Mouse (Mus musculus) hindbrain, postnatal 0 days (tissue): ENCODE results near the gene Ttll13. TPM values are rescaled to one million over a fixed set of nuclear protein-coding genes. Genes with fewer than 3 reads are reported as not detected.

Experiments used
- ATAC-seq: fragments of 200-750 bp; cut with Nextera tagmentation; 2 replicates; pipeline ENCODE4 v1.8.0; 2017; ENCODE audit warnings: mild to moderate bottlenecking, moderate TSS enrichment, moderate library complexity
- DNase-seq: peaks from one replicate; pipeline ENCODE4 v3.0.0-alpha.2; 2015; ENCODE audit warnings: low spot score
- H3K27ac ChIP-seq: fragments of 300-500 bp; sonication (generic); 2 replicates; pipeline ENCODE4 v1.5.1; 2014; ENCODE audit warnings: mild to moderate bottlenecking
- H3K27me3 ChIP-seq: fragments of 300-500 bp; sonication (generic); 2 replicates; pipeline ENCODE4 v1.6.1; 2014; ENCODE audit warnings: low read length, mixed read lengths; ENCODE audit not compliant: insufficient read depth
- H3K36me3 ChIP-seq: fragments of 300-500 bp; sonication (generic); 2 replicates; pipeline ENCODE4 v1.6.1; 2014; ENCODE audit warnings: low read length, mixed read lengths; ENCODE audit not compliant: insufficient read depth
- H3K4me1 ChIP-seq: fragments of 300-500 bp; sonication (generic); 2 replicates; pipeline ENCODE4 v1.6.1; 2014; ENCODE audit warnings: antibody characterized with exemption, low read length, mixed read lengths; ENCODE audit not compliant: insufficient read depth
- H3K4me2 ChIP-seq: fragments of 300-500 bp; sonication (generic); 2 replicates; pipeline ENCODE4 v1.6.1; 2014; ENCODE audit warnings: low read depth, mild to moderate bottlenecking, low read length, moderate library complexity, mixed read lengths
- H3K4me3 ChIP-seq: fragments of 300-500 bp; sonication (generic); 2 replicates; pipeline ENCODE4 v1.5.1; 2014; ENCODE audit warnings: low read length
- H3K9ac ChIP-seq: fragments of 300-500 bp; sonication (generic); replicated peaks from 2 replicates; pipeline ENCODE4 v1.6.1; 2014; ENCODE audit warnings: mild to moderate bottlenecking, low read length, moderate library complexity, mixed read lengths
- H3K9me3 ChIP-seq: fragments of 300-500 bp; sonication (generic); 2 replicates; pipeline ENCODE4 v1.6.1; 2016; ENCODE audit warnings: low read length, mixed read lengths
- CTCF ChIP-seq: IDR thresholded peaks from 2 replicates; pipeline ENCODE4 v1.5.1; 2016; ENCODE audit warnings: antibody characterized with exemption, control low read depth, low read depth
- WGBS: fragments of 180-500 bp; shearing (Covaris S2); extraction: QIAGEN DNeasy Blood & Tissue Kit; methylation state at CpG from one replicate; pipeline ENCODE4 v1.1.7; 2014; 5-methylcytosine and 5-hydroxymethylcytosine counted together
- polyA plus RNA-seq: library from polyadenylated mRNA; unstranded; fragments of >200 nt; fragmentation: Nextera tagmentation; extraction: Ambion mirVana; gene quantifications from 2 replicates; pipeline ENCODE4 v1.2.1, GENCODE M21; 2015
- total RNA-seq: library from RNA; depleted of rRNA; stranded (reverse); fragments of >200 nt; gene quantifications from 2 replicates; pipeline ENCODE4 v1.2.3, GENCODE M21; 2014; rRNA removed

The Ttll13 gene
- total RNA-seq: 0.61 and 0.73 TPM in 2 replicates
- 1.8 and 2.7 TPM in 2 replicates for polyA plus RNA-seq

GRCm38 (mm10) chr7:80246148-80246721 lies at the start of gene Ttll13:
Gene Ttll13, plus strand, starts transcription at chr7:80246376.
- peak within 1 kb of the TSS; percentile 56 for H3K4me3 ChIP-seq
- no peaks in the 10 kb centered on the region for H3K36me3 ChIP-seq
- H3K27me3 ChIP-seq: no peaks in the 10 kb centered on the region
- TF ChIP-seq CTCF: peak; percentile 69
- no peaks in the 10 kb centered on the region for H3K4me1 ChIP-seq
- DNase-seq (peak; percentile 99), ATAC-seq (peak; percentile 99)
- peak within 1 kb of the TSS; percentile 83 for H3K27ac ChIP-seq
- H3K9ac ChIP-seq: peak within 1 kb of the TSS; percentile 62
- H3K9me3 ChIP-seq: no peaks in the 10 kb centered on the region
- H3K4me2 ChIP-seq: peak within 1 kb of the TSS; percentile 65
- under 1% methylated on average over 43 of the region's 48 CpGs for WGBS

- peak; percentile 42 for DNase-seq
- no peak for ATAC-seq
Measured at GRCm38 (mm10) chr7:80197371-80197770, 48.8 kb upstream of the Ttll13 start.

GRCm38 (mm10) chr7:80197941-80198778 lies 48.0 kb upstream of the Ttll13 start:
- peak; percentile 89 for DNase-seq
- 2% methylated on average over 60 of the region's 74 CpGs for WGBS
- ATAC-seq: peak; percentile 88
- Histone ChIP-seq H3K27me3 (no peaks in the 10 kb centered on the region), H3K4me1 (peaks cover 38% of the 10 kb centered on the region), H3K4me2 (peak overlapping the region; percentile 77), H3K9me3 (no peaks in the 10 kb centered on the region), H3K27ac (peak overlapping the region; percentile 95), H3K36me3 (no peaks in the 10 kb centered on the region), H3K9ac (peak overlapping the region; percentile 81), H3K4me3 (peak overlapping the region; percentile 72)
- TF ChIP-seq CTCF: no peak

More at GRCm38 (mm10) chr7:80197371-80197770, 48.8 kb upstream of the Ttll13 start:
- no peaks in the 10 kb centered on the region for H3K36me3 ChIP-seq
- peak overlapping the region; percentile 77 for H3K4me2 ChIP-seq
- no peaks in the 10 kb centered on the region for H3K9me3 ChIP-seq
- H3K9ac ChIP-seq: peak overlapping the region; percentile 81; the same call in 1 of the 2 replicates
- no peaks in the 10 kb centered on the region for H3K27me3 ChIP-seq
- 5% methylated on average over 4 of the region's 4 CpGs for WGBS
- H3K4me3 ChIP-seq: peak overlapping the region; percentile 72
- H3K4me1 ChIP-seq: peaks cover 37% of the 10 kb centered on the region
- peak overlapping the region; percentile 95 for H3K27ac ChIP-seq
- peak; percentile 43 for TF ChIP-seq CTCF

- Histone ChIP-seq H3K9ac (peak overlapping the region; percentile 81), H3K4me1 (peaks cover 42% of the 10 kb centered on the region), H3K9me3 (no peaks in the 10 kb centered on the region), H3K27ac (peak overlapping the region; percentile 95), H3K27me3 (no peaks in the 10 kb centered on the region), H3K4me2 (peak overlapping the region; percentile 77), H3K4me3 (peak overlapping the region; percentile 72), H3K36me3 (no peaks in the 10 kb centered on the region)
- TF ChIP-seq CTCF: no peak
- DNase-seq: peak; percentile 47
- no peak for ATAC-seq
- under 1% methylated on average over 11 of the region's 11 CpGs for WGBS
Measured at GRCm38 (mm10) chr7:80198863-80199262, 47.3 kb upstream of the Ttll13 start.

- Histone ChIP-seq H3K9me3 (no peaks in the 10 kb centered on the region), H3K27me3 (no peaks in the 10 kb centered on the region), H3K4me3 (peak overlapping the region; percentile 72), H3K9ac (peak overlapping the region; percentile 81), H3K4me1 (peaks cover 42% of the 10 kb centered on the region), H3K36me3 (no peaks in the 10 kb centered on the region), H3K4me2 (peak overlapping the region; percentile 77), H3K27ac (peak overlapping the region; percentile 95)
- TF ChIP-seq CTCF: no peak
- WGBS: 26% methylated on average over 6 of the region's 6 CpGs
- no peak for ATAC-seq
- no peak for DNase-seq
Measured at GRCm38 (mm10) chr7:80199286-80199685, 46.9 kb upstream of the Ttll13 start.

GRCm38 (mm10) chr7:80199851-80200587 lies 46.2 kb upstream of the Ttll13 start:
- Histone ChIP-seq H3K27ac (no peak overlapping the region), H3K27me3 (no peaks in the 10 kb centered on the region), H3K4me2 (peak overlapping the region; percentile 77), H3K4me1 (peaks cover 42% of the 10 kb centered on the region), H3K9ac (peak overlapping the region; percentile 81; the same call in 1 of the 2 replicates), H3K9me3 (no peaks in the 10 kb centered on the region), H3K36me3 (no peaks in the 10 kb centered on the region), H3K4me3 (peak overlapping the region; percentile 72)
- ATAC-seq (no peak), DNase-seq (no peak)
- no peak for TF ChIP-seq CTCF
- WGBS: 69% methylated on average over 11 of the region's 11 CpGs
